Mouse (Mus musculus) forebrain, postnatal 0 days (tissue): ENCODE measurements at regions not wholly inside any gene's neighbourhood (a gene's known extent, or its start where the extent isn't known, plus 50 kb on each side); places are given as distances from the start of the nearest gene placed in this dataset.
A peak's percentile ranks its signal among the peaks of the same experiment; 100 is the strongest.
"Not testable (repeated sequence)": the region's sequence is repeated elsewhere in the genome, so short reads cannot be mapped to it uniquely, and the experiment has no call there.

Source experiments
- ATAC-seq: fragments of 200-750 bp; cut with Nextera tagmentation; 2 replicates; pipeline ENCODE4 v1.8.0; 2017; ENCODE audit warnings: mild to moderate bottlenecking, moderate library complexity
- DNase-seq: peaks from one replicate; pipeline ENCODE4 v3.0.0-alpha.2; 2015
- H3K27ac ChIP-seq: fragments of 300-500 bp; sonication (generic); 2 replicates; pipeline ENCODE4 v1.5.1; 2014; ENCODE audit warnings: low read depth, mild to moderate bottlenecking, antibody characterized with exemption, low read length, moderate library complexity, mixed read lengths
- H3K27me3 ChIP-seq: fragments of 300-500 bp; sonication (generic); 2 replicates; pipeline ENCODE4 v1.6.1; 2014; ENCODE audit warnings: mild to moderate bottlenecking, low read length, mixed read lengths; ENCODE audit not compliant: insufficient read depth
- H3K36me3 ChIP-seq: fragments of 300-500 bp; sonication (generic); 2 replicates; pipeline ENCODE4 v1.6.1; 2014; ENCODE audit warnings: mild to moderate bottlenecking, moderate library complexity; ENCODE audit not compliant: insufficient read depth
- H3K4me1 ChIP-seq: fragments of 300-500 bp; sonication (generic); 2 replicates; pipeline ENCODE4 v1.6.1; 2014; ENCODE audit warnings: antibody characterized with exemption; ENCODE audit not compliant: insufficient read depth
- H3K4me2 ChIP-seq: fragments of 300-500 bp; sonication (generic); 2 replicates; pipeline ENCODE4 v1.6.1; 2014; ENCODE audit warnings: low read depth, mild to moderate bottlenecking, moderate library complexity
- H3K4me3 ChIP-seq: fragments of 300-500 bp; sonication (generic); 2 replicates; pipeline ENCODE4 v1.5.1; 2014; ENCODE audit warnings: low read depth, low read length, mixed read lengths
- H3K9ac ChIP-seq: fragments of 300-500 bp; sonication (generic); 2 replicates; pipeline ENCODE4 v1.6.1; 2014; ENCODE audit warnings: mild to moderate bottlenecking
- H3K9me3 ChIP-seq: fragments of 300-500 bp; sonication (generic); 2 replicates; pipeline ENCODE4 v1.6.1; 2016; ENCODE audit warnings: low read length
- CTCF ChIP-seq: sonication (generic); IDR thresholded peaks from 2 replicates; pipeline ENCODE4 v1.5.1; 2016; ENCODE audit warnings: antibody characterized with exemption, control low read depth, low read depth
- WGBS: fragments of 180-500 bp; shearing (Covaris S2); extraction: QIAGEN DNeasy Blood & Tissue Kit; methylation state at CpG from one replicate; pipeline ENCODE4 v1.1.7; 2014; 5-methylcytosine and 5-hydroxymethylcytosine counted together

- not testable (repeated sequence) for H3K4me2 ChIP-seq, H3K9me3 ChIP-seq, H3K4me3 ChIP-seq, H3K27me3 ChIP-seq, DNase-seq, H3K4me1 ChIP-seq, H3K36me3 ChIP-seq, H3K27ac ChIP-seq, ATAC-seq, H3K9ac ChIP-seq
- WGBS, result 87% methylated on average over 5 of the region's 5 CpGs
Observed at GRCm38 (mm10) chr14:112218476-112218875, 543.6 kb downstream of the Slitrk5 start.

DNA sequence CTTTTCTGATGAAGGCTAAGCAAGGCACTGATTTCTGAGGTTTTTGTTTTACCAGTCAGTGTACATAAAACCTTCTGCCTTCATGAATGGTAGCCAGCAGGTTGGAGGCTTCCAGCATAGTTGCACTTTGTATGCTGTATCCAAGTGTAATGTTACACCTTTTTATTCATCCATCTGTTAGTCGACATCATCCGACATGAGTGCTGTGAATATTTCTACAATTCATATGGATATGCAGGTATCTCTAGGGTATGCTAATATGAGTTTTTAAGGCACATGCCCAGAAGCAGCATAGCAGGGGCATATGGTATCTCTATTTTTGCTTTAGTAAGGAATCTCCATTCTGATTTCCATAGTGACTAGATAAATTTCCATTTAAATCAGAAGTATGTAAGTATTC lies 555.6 kb downstream of the Slitrk5 start:
- H3K36me3 ChIP-seq, result no peaks in the 10 kb centered on the region
- ATAC-seq (peak; percentile 82), DNase-seq (peak; percentile 45)
- no peaks in the 10 kb centered on the region for H3K27me3 ChIP-seq
- 59% methylated on average over 2 of the region's 2 CpGs for WGBS
- H3K4me3 ChIP-seq, result no peak overlapping the region
- H3K9ac ChIP-seq, result no peak overlapping the region
- TF ChIP-seq CTCF, result no peak
- H3K27ac ChIP-seq, result no peak overlapping the region
- no peaks in the 10 kb centered on the region for H3K4me1 ChIP-seq
- no peaks in the 10 kb centered on the region for H3K9me3 ChIP-seq
- no peak overlapping the region for H3K4me2 ChIP-seq

DNA sequence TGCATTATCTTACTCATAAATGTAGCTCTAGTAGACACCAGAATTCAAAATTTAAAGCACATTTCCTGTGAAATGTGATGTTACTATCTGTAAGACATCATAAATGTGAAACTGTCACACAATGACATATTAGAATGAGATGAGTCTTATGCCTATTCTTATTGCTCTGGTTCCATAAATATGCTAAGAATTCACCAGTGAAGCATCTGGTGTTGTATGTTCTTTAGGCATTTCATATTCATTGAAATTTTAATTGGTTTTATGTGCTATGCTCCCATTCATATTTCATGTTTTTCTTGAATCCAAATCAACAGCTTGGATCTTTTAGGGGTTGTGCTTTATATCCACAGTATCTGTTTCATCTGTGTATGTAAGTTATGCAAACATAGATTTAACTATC lies 564.6 kb downstream of the Slitrk5 start:
- H3K27me3 ChIP-seq, result no peaks in the 10 kb centered on the region
- H3K27ac ChIP-seq, result no peak overlapping the region
- no peaks in the 10 kb centered on the region for H3K36me3 ChIP-seq
- H3K9ac ChIP-seq, result no peak overlapping the region
- no peak overlapping the region for H3K4me3 ChIP-seq
- peak; percentile 19 for DNase-seq
- H3K4me2 ChIP-seq, result no peak overlapping the region
- H3K9me3 ChIP-seq, result no peaks in the 10 kb centered on the region
- ATAC-seq, result peak; percentile 83
- H3K4me1 ChIP-seq, result no peaks in the 10 kb centered on the region
- TF ChIP-seq CTCF, result no peak

GRCm38 (mm10) chr14:112248165-112248564 lies 573.3 kb downstream of the Slitrk5 start:
- Histone ChIP-seq H3K36me3 (no peaks in the 10 kb centered on the region), H3K4me1 (no peaks in the 10 kb centered on the region), H3K9ac (no peak overlapping the region), H3K9me3 (no peaks in the 10 kb centered on the region), H3K27ac (no peak overlapping the region), H3K4me2 (no peak overlapping the region), H3K27me3 (no peaks in the 10 kb centered on the region), H3K4me3 (no peak overlapping the region)
- no peak for TF ChIP-seq CTCF
- DNase-seq (no peak), ATAC-seq (no peak)

- WGBS, result 74% methylated on average over 3 of the region's 3 CpGs
- TF ChIP-seq CTCF, result no peak
- no peaks in the 10 kb centered on the region for H3K27me3 ChIP-seq
- ATAC-seq, result no peak
- H3K4me2 ChIP-seq, result no peak overlapping the region
- no peaks in the 10 kb centered on the region for H3K4me1 ChIP-seq
- H3K9me3 ChIP-seq, result no peaks in the 10 kb centered on the region
- H3K9ac ChIP-seq, result no peak overlapping the region
- no peaks in the 10 kb centered on the region for H3K36me3 ChIP-seq
- no peak overlapping the region for H3K27ac ChIP-seq
- H3K4me3 ChIP-seq, result no peak overlapping the region
- DNase-seq, result no peak
Observed at GRCm38 (mm10) chr14:112298002-112298777, 623.3 kb downstream of the Slitrk5 start.

GRCm38 (mm10) chr14:112325602-112326001 lies 650.7 kb downstream of the Slitrk5 start:
- Histone ChIP-seq H3K27ac (no peak overlapping the region), H3K9me3 (no peaks in the 10 kb centered on the region), H3K9ac (no peak overlapping the region), H3K4me1 (no peaks in the 10 kb centered on the region), H3K36me3 (no peaks in the 10 kb centered on the region), H3K4me2 (no peak overlapping the region), H3K4me3 (no peak overlapping the region), H3K27me3 (no peaks in the 10 kb centered on the region)
- ATAC-seq (no peak), DNase-seq (no peak)
- TF ChIP-seq CTCF, result no peak
- 93% methylated on average over 2 of the region's 2 CpGs for WGBS
